Mouse (Mus musculus) activated CD4-positive, CD25-positive, alpha-beta regulatory T cell, adult 4 months (primary cell): ENCODE measurements around the gene Epb41l4b. TPM values are rescaled to one million over a fixed set of nuclear protein-coding genes. Genes with fewer than 3 reads are reported as not detected.

Experiments used
- ATAC-seq: one replicate; pipeline ENCODE4 v1.8.0; 2017
- polyA plus RNA-seq, 2 experiments: library from polyadenylated mRNA; unstranded; fragments of 100-300 nt; shearing (Covaris generic); gene quantifications; one replicate each; pipeline ENCODE4 v1.2.1; 2017

The Epb41l4b gene
- not detected for polyA plus RNA-seq

DNA sequence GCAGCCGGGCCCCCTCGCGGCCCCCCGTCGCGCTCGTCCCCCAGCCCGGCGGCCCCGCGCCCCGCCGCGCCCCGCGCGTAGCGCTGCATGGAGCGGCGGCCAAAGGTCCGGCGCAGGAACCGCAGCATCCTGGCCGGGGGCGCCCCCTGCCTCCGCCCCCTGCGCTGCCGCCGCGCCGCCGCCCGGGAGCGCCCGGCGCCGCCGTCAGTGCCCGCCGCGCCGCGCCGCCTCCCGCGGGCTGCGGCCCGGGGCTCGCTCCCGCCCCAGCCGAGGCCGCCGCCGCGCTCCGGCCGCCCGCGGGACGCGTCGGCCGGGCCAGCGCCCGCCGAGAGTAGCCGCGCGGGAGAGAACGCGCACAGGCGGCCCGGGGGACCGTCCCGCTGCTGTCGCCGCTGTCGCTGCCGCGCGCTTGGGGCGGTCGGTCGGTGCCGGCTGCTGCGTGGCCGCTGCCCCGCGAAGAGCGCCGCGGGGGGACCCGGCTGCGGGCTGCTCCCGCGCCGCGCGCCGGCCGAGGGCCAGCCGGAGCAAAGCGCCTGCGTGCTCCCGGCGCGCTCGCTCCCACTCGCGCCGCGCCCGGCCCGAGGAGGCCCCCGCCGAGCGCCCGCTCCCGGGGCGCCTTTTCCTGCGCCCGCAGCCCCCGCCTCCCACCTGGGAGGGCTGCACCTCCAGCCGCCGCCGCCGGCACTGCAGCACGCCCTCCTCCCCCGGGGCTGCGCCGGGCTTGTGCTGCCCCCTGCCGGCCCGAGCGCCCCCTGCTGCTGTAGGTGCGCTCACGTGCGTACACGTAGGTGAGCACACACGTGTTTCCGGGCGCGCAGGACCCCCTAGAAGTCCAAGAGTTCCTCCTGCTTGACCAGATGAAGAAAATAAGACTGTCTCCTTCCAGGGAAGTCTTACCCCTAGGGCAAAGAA, at the start of gene Epb41l4b:
TSS of gene Epb41l4b (minus strand) at position 412 of the 912 bp plus-strand sequence.
- ATAC-seq = peak; percentile 65

DNA sequence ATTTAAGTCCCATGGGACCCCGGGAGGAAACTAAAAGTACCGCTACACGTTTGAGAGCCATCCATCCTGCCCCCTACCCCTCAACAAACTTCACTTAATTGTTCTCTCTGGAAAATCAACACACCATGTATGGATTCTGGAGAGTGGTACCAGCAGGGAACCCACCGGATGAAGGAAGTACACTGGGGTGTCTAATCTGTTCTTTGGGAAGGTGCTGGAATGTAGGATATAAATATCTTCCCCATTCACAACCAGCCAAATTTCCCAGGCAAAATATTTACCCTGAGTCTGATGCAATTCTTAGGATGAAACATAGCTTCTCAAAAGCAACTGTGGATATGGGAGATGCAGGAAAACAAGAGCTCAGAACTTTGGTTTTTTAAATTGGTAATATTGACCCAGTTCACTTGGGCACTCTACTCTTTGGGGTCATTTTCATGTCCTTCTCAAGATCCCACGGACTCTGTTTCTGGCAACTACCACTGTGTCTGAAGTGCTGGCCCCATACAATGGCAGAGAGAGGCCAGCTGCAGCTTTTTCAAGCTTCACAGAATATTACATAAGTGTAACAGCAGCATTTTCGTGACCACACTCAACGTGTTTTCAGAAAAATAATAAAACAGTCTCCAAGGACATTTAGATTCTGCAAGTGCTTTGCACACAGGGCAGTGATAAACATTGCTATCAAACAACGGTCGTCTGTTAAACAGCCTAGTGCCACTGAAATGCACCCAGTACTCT, 48.5 kb upstream of the Epb41l4b start:
- no peak for ATAC-seq

DNA sequence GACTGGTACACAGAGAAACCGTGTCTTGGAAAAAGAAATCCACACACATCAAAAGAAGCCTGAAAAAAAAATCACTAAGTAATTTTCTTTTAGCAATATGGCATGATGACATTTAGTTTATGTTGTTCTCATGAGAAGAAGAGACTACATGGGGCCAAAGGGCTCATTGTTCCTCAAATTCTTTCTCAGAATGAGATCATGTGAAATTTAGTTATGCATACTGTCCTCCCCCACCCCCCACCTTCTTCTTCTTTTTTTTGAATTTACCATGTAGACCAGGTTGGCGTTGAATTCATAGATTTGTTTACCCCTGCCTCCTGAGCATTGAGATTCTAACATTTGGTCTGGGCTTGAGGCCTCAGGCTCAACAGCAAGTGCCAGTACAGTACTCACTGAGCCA, 46.6 kb upstream of the Epb41l4b start:
- ATAC-seq = no peak

- ATAC-seq = no peak
Measured at GRCm38 (mm10) chr4:57186035-57186434, 42.8 kb upstream of the Epb41l4b start.

- ATAC-seq = no peak
Measured at GRCm38 (mm10) chr4:57185462-57185861, 42.2 kb upstream of the Epb41l4b start.

- no peak for ATAC-seq
Measured at GRCm38 (mm10) chr4:57183493-57183892, 40.3 kb upstream of the Epb41l4b start.

DNA sequence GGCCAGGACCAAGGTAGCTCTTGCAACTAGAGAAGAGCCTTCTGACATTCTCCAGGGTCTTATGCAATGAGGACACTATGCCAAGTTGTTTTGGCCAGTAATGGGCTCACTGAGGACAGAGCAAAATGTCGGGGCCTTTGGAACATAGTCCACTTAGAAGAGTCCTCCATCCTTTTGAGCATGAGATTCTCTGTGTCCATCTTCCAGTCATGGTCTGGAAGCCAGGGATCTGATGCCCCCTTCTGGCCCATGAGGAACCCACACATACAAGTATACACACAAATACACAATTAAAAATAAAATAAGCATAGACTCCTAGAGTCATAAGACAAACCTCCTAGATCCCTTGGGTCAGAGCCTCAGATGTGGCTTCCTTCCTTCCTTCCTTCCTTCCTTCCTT, 38.3 kb upstream of the Epb41l4b start:
- no peak for ATAC-seq

GRCm38 (mm10) chr4:57178881-57179280, 35.6 kb upstream of the Epb41l4b start:
- no peak for ATAC-seq

GRCm38 (mm10) chr4:57175329-57175728, 32.1 kb upstream of the Epb41l4b start:
- no peak for ATAC-seq

GRCm38 (mm10) chr4:57172861-57173260, 29.6 kb upstream of the Epb41l4b start:
- no peak for ATAC-seq

DNA sequence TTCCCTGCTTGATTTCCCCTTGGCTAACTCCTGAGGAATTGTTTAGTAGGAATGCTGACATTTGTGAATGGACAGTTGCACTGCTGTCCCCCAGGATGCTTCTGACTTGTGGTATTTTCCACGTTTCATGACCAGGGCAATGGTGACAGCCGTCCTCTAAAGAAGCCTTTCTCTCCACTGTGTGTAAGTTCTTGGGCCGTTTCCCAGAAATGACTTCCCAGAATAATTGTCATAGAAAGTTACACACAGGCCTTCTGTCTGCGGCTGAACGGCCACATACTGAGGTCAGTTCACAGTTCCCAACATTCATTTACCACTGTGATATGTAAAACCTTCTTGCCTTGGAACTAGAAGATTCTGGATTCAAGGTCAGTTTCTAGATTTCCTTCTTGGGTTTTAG, 28.6 kb upstream of the Epb41l4b start:
- no peak for ATAC-seq

DNA sequence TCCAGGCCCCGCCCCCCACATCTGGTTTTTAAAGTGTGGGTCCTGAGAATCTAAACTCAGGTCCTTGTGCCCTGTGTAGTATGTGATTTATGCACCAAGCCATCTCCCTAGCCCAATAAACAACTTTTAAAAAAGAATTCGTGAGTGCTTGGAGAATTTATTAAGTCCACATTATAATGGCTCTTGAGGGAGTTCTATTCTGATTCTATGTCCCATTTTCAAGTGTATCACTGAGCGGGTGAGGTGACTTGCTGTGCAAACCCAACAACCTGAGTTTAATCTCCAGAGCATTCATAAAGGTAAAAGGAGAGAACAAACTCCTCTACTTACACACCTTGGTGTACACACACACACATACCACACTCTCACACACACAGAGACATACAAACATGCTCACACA, 25.4 kb upstream of the Epb41l4b start:
- no peak for ATAC-seq

DNA sequence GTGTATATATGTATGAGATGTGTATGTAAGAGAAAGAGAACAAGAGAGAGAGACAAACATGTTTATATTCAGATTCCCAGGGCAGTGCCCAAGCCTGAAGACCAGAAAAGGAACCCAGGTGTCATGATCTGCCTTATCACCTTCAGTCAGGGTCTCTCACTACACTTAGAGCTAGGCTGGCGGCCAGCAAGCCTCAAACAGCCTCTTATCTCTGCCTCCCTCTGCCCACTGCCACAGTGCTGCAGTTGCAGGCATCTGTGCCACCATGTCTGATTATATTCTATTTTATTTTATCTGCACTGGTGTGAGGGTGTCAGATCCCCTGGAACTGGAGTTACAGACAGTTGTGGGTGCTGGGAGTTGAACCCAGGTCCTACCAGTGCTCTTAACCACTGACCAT, 25.0 kb upstream of the Epb41l4b start:
- ATAC-seq = no peak

DNA sequence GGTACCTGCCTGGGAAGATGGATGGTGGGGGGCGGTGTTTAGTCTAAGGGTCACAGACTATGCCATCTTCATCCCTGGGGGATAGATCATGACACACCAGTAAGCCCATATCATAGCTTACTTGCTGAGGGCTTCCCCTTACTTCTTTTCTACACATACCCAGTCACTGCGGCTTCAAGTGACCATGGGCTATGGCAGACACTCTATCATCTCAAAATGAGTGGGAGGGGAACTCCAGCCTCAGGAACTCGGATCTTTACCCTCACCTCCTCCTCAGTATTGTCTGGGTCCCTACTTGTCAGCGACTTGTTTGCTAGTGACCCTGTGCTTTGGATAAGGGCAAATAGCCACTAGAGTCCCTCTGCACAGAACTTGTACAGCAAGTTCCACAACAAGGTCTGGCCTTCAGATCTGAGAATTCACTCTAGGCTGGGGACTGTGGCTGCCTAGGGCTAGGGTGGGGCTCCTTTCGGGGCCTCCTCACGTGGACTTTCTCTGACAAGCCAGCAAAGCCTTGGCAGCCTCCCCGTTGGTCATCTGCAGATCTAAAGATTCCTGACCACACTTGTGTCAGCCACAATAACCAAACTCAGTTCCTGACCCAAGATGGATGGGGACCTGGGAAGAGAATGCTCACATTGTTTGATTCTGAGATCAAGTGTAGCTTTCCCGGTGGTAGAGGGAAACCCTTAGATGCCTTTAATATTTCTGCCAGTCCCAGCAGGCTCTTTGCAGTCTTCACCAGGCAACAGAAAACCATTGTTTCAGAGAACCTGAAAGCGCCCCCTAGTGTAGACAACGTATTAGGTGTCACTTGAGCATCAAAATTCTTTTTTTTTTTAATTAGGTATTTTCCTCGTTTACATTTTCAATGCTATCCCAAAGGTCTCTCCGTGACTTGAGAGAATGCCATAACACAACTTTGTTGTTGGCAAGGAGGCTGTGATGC, 24.0 kb upstream of the Epb41l4b start:
- no peak for ATAC-seq

- no peak for ATAC-seq
Measured at GRCm38 (mm10) chr4:57165654-57166053, 22.4 kb upstream of the Epb41l4b start.

DNA sequence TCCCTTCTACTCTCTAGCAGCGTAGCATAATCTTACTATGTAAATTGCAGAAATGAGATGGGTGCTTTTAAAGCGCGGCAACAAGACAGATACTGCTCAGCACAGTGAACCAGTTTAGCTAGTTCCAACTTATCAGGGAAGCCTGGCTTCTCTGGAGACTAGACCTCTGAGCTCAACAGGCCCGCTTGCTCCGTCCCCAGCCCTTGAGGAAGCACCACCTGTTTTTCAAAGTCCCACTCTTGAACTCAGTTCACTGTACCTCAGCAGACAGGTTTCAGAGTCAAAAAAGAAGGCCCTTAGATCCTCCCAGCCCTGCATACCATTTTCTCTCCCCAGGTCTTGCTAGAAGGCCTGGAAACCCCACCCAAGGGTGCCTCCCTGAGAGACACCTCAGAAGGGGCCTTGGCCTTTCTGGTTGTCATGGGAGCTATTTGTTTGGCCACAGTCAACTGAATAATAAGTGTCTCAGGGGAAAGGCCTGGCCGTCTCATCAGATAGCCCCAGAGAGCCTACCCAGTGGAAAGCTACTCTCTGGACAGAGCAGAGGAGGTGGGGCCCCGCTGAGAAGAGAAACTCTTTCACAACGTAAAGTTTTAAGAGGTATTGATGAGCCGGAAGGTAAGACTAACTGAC, 21.5 kb upstream of the Epb41l4b start:
- no peak for ATAC-seq

DNA sequence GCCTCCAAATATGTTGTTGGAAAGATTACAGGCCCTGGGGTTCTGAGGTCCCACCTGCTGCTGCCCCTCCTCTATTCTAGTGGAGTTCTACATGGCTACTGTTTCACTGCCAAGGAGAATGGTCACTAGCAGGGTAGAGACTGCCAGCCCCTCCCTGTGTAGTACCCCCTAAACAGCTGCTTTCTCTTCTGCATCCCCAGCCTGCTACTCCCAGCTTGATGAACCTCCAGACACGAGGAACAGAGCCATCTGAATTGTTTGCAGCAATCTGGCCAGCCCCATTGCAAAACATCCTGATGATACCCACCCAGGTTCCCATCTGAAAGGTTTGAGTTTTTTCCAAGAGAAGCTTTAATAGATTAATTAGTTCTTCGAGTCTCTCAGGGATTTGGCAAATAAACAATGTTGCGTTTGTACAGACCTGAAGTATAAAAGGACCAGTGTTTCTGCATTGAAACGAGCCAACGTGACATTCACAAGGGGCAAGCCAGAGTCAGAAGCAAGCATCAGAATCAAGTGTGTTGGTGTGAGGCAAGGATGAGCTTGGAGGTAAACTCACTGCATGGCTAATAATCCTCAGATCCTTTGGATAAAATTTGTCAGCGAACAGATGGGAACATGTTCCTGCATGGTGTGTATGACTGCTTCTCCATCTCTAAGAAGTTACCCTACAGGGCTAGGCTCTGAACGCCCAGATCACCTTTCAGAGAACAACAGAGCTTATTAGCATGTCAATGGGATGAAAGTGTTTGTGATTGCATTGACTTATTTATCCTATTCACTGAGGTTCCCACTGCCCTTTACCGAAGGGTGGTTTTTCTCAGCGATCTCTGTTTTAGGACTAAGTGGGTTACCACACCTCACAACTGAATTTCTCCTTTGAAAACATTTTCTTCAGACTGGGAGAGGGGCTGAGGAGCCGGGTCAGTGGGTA, 19.8 kb upstream of the Epb41l4b start:
- ATAC-seq = no peak

DNA sequence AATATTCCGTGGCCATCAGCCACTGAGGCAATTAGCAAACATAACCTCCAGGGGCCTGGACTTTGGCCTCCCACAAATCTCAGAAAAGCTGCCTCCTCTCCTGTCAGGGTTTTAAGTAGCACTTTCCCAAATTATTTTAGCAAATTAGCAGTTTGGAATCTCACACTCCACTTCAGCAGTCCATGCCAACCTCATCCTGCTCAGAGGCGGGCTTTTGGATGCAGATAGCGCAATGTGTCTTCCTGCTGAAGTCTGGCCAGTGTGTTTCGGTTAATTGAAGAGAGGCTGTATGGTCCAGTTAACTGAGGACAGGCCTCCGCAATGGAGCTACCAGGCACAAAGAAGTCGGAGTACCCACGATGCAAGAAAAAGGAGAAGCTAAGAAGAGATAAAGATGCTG, 17.3 kb upstream of the Epb41l4b start:
- ATAC-seq = no peak

- no peak for ATAC-seq
Measured at GRCm38 (mm10) chr4:57156549-57157169, 13.4 kb upstream of the Epb41l4b start.

DNA sequence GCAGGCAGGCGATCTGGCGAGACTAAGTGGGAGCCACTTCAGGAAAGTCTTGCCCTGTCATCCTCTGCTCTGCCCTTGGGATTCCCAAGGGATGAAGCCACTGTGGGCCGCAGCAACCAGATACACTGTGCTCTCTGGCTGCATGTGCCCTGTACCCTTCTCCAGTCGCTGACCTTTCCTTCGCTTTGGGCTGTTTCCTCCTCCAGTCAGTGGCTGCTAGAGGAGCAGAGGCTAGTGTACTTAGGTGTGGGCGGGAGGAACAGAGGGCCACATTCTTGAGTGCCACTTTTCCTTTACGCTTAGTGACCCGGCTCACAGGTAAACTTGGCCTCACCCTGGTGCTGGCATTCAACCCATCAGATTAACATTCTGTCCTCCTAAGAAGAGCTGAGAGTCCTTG, 10.6 kb upstream of the Epb41l4b start:
- ATAC-seq = no peak
